In the genomic region with DNA sequence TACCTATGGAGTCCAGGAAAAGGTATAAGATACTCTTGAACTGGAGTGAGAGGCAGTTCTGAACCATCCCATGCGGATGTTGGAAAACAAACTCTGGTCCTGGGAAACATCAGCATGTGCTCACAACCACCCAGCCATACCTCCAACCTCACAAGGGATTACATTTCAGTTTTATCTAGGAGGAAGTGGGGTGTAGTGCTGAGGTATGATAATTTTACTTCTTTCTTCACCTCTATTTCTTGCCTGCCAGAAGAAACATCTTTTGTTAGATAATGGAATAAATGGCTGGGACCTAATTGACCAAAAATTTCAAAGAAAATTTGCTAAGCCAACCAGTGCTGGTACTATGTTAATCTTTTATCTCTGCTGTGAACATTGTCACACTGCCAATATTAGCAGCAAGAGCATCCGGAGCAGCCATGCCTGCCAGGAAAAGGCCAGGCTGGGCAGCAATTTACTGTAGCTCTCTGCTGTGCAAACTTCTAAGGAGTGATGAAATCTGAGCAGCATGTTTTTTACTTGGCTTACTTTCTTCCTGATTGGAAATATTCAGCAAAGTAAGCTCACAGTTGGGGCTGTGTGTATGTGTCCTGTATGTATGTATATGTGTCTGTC, we compare ENCODE assay signal across 13 mouse cellular contexts. TPM values are rescaled to one million over a fixed set of nuclear protein-coding genes. Genes with fewer than 3 reads are reported as not detected.
A peak's percentile ranks its signal among the peaks of the same experiment; 100 is the strongest.
DNase-seq lines count a peak whose midpoint lies in the region; ATAC-seq and TF ChIP-seq lines count a peak whose summit lies in the region.
"Had no signal": no experiment of that assay in that cellular context is flagged by ENCODE, and none has a peak within 500 bp of the region (broad histone marks: within the 10 kb centered on the region; RNA-seq: fewer than 3 reads in every experiment).

No protein-coding gene starts in this region.

- TF ChIP-seq EP300 in MEL (IDR thresholded peaks at IDR 0.05; ENCODE audit: low read depth in 1 of 2, low read length in 2 of 2), result peak; percentile 85 to 90

- ATAC-seq in heart, embryonic 14.5 days (ENCODE audit: insufficient number of reproducible peaks, insufficient read depth, low FRiP score, low read depth), result peak; percentile 59
- ATAC-seq: midbrain, embryonic 16.5 days had no signal

- intact Hi-C loops in heart, postnatal 14 days (cut with DNase I), result no loop called here

- H3K4me3 ChIP-seq in heart, embryonic 14.5 days (ENCODE audit: control insufficient read depth in 1 of 2, insufficient read depth in 1 of 2, low read depth in 1 of 2, low read length in 2 of 2), result no peak overlapping the region
- H3K4me3 ChIP-seq in C2C12 (ENCODE audit: insufficient read depth, poor library complexity, severe bottlenecking) (no peak overlapping the region), MEL (ENCODE audit: control insufficient read depth in 1 of 2, insufficient read depth in 1 of 2, low read depth in 2 of 2, low read length in 2 of 2) (no peak overlapping the region)
- H3K4me3 ChIP-seq: limb, embryonic 10.5 days; stomach, embryonic 15.5 days had no signal

- H3K79me2 ChIP-seq in C2C12 (ENCODE audit: control insufficient read depth, insufficient read depth) (no peaks in the 10 kb centered on the region), MEL (ENCODE audit: control insufficient read depth, insufficient read depth, low read length, poor library complexity) (no peaks in the 10 kb centered on the region)

- no peak overlapping the region for H3K9ac ChIP-seq in heart, embryonic 14.5 days (ENCODE audit: low read length)
- no peak overlapping the region for H3K9ac ChIP-seq in MEL (ENCODE audit: control insufficient read depth, low read depth, low read length, poor library complexity, severe bottlenecking)
- H3K9ac ChIP-seq: stomach, embryonic 15.5 days had no signal

- no peaks in the 10 kb centered on the region for H3K79me3 ChIP-seq in C2C12 (ENCODE audit: low read depth)

- TF ChIP-seq RAD21 in MEL (IDR thresholded peaks at IDR 0.05; ENCODE audit: low read depth, low read length), result no peak

- no peak for TF ChIP-seq POLR2A in MEL (IDR thresholded peaks at IDR 0.05; ENCODE audit: control insufficient read depth in 1 of 2, insufficient read depth in 1 of 2, low read depth in 1 of 2, low read length in 2 of 2, poor library complexity in 1 of 2)

- no peak for DNase-seq in heart, postnatal 14 days
- DNase-seq in MEL (ENCODE audit: low read depth, low spot score), result peak; percentile 71
- peak; percentile 72 for DNase-seq in kidney, adult 9 months
- DNase-seq in right cerebral cortex, postnatal 25 days, result no peak
- DNase-seq in thymus, postnatal 25 days, result no peak
- no peak for DNase-seq in embryo, embryonic 9.5 days (ENCODE audit: extremely low spot score)
- DNase-seq: retina, postnatal 1 day had no signal

- peaks cover 0 to 15% of the 10 kb centered on the region in 2 experiments; a peak in 2 of 4 replicates for H3K4me1 ChIP-seq in heart, embryonic 14.5 days (ENCODE audit: control insufficient read depth in 2 of 2, insufficient read depth in 2 of 2, low read length in 2 of 2)
- peaks cover 12 to 25% of the 10 kb centered on the region in 2 experiments for H3K4me1 ChIP-seq in MEL (ENCODE audit: control insufficient read depth in 1 of 2, insufficient read depth in 2 of 2, low read length in 2 of 2)
- H3K4me1 ChIP-seq: limb, embryonic 10.5 days; stomach, embryonic 15.5 days had no signal

- no peaks in the 10 kb centered on the region for H3K27me3 ChIP-seq in heart, embryonic 14.5 days (ENCODE audit: control insufficient read depth, insufficient read depth, low read length)
- H3K27me3 ChIP-seq in C2C12 (ENCODE audit: control insufficient read depth, insufficient read depth, insufficient read length), result no peaks in the 10 kb centered on the region
- H3K27me3 ChIP-seq in MEL (ENCODE audit: control insufficient read depth in 1 of 2, insufficient read depth in 2 of 2, low read length in 2 of 2), result peaks cover 3 to 5% of the 10 kb centered on the region in 2 experiments; a peak in 3 of 4 replicates
- H3K27me3 ChIP-seq: stomach, embryonic 15.5 days had no signal

- H3K27ac ChIP-seq in heart, embryonic 14.5 days (replicated peaks in 1 of 2; ENCODE audit: control insufficient read depth in 1 of 2, insufficient read depth in 1 of 2, low read depth in 2 of 2, low read length in 2 of 2), result no peak overlapping the region; a peak in 1 of 4 replicates
- H3K27ac ChIP-seq in MEL (ENCODE audit: control insufficient read depth, low read depth, low read length), result no peak overlapping the region; the same call in 1 of the 2 replicates
- H3K27ac ChIP-seq: limb, embryonic 10.5 days; stomach, embryonic 15.5 days had no signal

- H3K9me3 ChIP-seq in heart, embryonic 14.5 days (ENCODE audit: control insufficient read depth, low read length), result no peaks in the 10 kb centered on the region
- no peaks in the 10 kb centered on the region for H3K9me3 ChIP-seq in MEL (replicated peaks; ENCODE audit: insufficient read depth, low read length)
- H3K9me3 ChIP-seq: limb, embryonic 10.5 days; stomach, embryonic 15.5 days had no signal

- no peak for TF ChIP-seq CTCF in C2C12 (IDR thresholded peaks at IDR 0.05; ENCODE audit: control insufficient read depth, insufficient read depth, insufficient read length)
- no peak for TF ChIP-seq CTCF in MEL (IDR thresholded peaks at IDR 0.05 in 2 of 3, conservative IDR thresholded peaks at IDR 0.05 in 1 of 3; ENCODE audit: control insufficient read depth in 1 of 3, insufficient read depth in 1 of 3, low read depth in 2 of 3, low read length in 3 of 3, poor library complexity in 1 of 3, severe bottlenecking in 1 of 3)

- WGBS in heart, embryonic 14.5 days, result 24% methylated on average over 2 of the region's 2 CpGs

- no peak overlapping the region for H3ac ChIP-seq in C2C12 (ENCODE audit: control insufficient read depth, insufficient read length, low read depth)

- H3K4me2 ChIP-seq in heart, embryonic 14.5 days (ENCODE audit: low read length), result no peak overlapping the region
- H3K4me2 ChIP-seq: stomach, embryonic 15.5 days had no signal

- no peaks in the 10 kb centered on the region for H3K36me3 ChIP-seq in heart, embryonic 14.5 days (ENCODE audit: control insufficient read depth, insufficient read depth, low read length)
- H3K36me3 ChIP-seq in C2C12 (ENCODE audit: control insufficient read depth, insufficient read depth), result no peaks in the 10 kb centered on the region
- H3K36me3 ChIP-seq in MEL (ENCODE audit: control insufficient read depth in 1 of 2, insufficient read depth in 2 of 2, low read length in 2 of 2), result peaks cover 0 to 28% of the 10 kb centered on the region in 2 experiments; a peak in 2 of 4 replicates
- H3K36me3 ChIP-seq: limb, embryonic 10.5 days; stomach, embryonic 15.5 days had no signal

TF ChIP-seq in C2C12, 6 proteins besides CTCF, POLR2A, EP300 and RAD21:
- peak; percentile 49 for TF ChIP-seq CEBPB (IDR thresholded peaks at IDR 0.05; ENCODE audit: low read depth)
- no peak for TF ChIP-seq USF1 (IDR thresholded peaks at IDR 0.05; ENCODE audit: low read depth)

TF ChIP-seq in MEL, 35 proteins besides CTCF, POLR2A, EP300 and RAD21 (continues in another document):
- TF ChIP-seq ZMIZ1 (IDR thresholded peaks at IDR 0.05; ENCODE audit: low read depth, low read length), result no peak
- TF ChIP-seq USF2 (IDR thresholded peaks at IDR 0.05; ENCODE audit: borderline replicate concordance in 1 of 2, insufficient read depth in 1 of 2, low read depth in 1 of 2, low read length in 2 of 2), result no peak
- TF ChIP-seq POLR2AphosphoS2 (IDR thresholded peaks at IDR 0.05; ENCODE audit: low read length), result no peak
- TF ChIP-seq RCOR1 (IDR thresholded peaks at IDR 0.05; ENCODE audit: low read depth, low read length), result peak; percentile 88
- TF ChIP-seq MXI1 (IDR thresholded peaks at IDR 0.05; ENCODE audit: low read depth, low read length), result 0 out of 2 replicates have a peak, but pooled peaks have one; percentile 39
- no peak for TF ChIP-seq USF1 (IDR thresholded peaks at IDR 0.05; ENCODE audit: low read depth, low read length)
- TF ChIP-seq NRF1 (IDR thresholded peaks at IDR 0.05; ENCODE audit: insufficient read depth, low read depth, low read length, poor library complexity, severe bottlenecking), result no peak
- TF ChIP-seq SIN3A (IDR thresholded peaks at IDR 0.05; ENCODE audit: low read length), result peak; percentile 29; the same call in 1 of the 2 replicates
- TF ChIP-seq ZNF384 (IDR thresholded peaks at IDR 0.05; ENCODE audit: low read depth, low read length), result no peak
- no peak for TF ChIP-seq MAZ (IDR thresholded peaks at IDR 0.05; ENCODE audit: low read depth, low read length)
- peak; percentile 50; the same call in 1 of the 2 replicates for TF ChIP-seq MAX (IDR thresholded peaks at IDR 0.05; ENCODE audit: low read length)
- peak; percentile 64; the same call in 1 of the 2 replicates for TF ChIP-seq MAFK (IDR thresholded peaks at IDR 0.05; ENCODE audit: borderline replicate concordance, low read depth, low read length)
- peak; percentile 57 for TF ChIP-seq TAL1 (IDR thresholded peaks at IDR 0.05; ENCODE audit: low read length)
- TF ChIP-seq POLR2AphosphoS5 (IDR thresholded peaks at IDR 0.05; ENCODE audit: borderline replicate concordance, low read depth, low read length), result no peak
- TF ChIP-seq CHD1 (IDR thresholded peaks at IDR 0.05; ENCODE audit: low read depth, low read length), result no peak
- no peak for TF ChIP-seq HCFC1 (IDR thresholded peaks at IDR 0.05; ENCODE audit: low read depth, low read length)
- no peak for TF ChIP-seq MEF2A (IDR thresholded peaks at IDR 0.05; ENCODE audit: extremely low read depth, insufficient replicate concordance, low read depth, low read length, poor library complexity, severe bottlenecking)

RNA-seq across cellular contexts. Expression of gene Cxcl1, which starts 6.3 kb away (rescaled TPM):
- polyA plus RNA-seq in heart, embryonic 14.5 days (2014; fragmentation: Nextera tagmentation; extraction: Ambion mirVana), result 0.42 and 0.66 TPM in 2 replicates
- under 1 TPM; 0.36 to 0.61 TPM for total RNA-seq in heart, postnatal 14 days (2021)
- polyA plus RNA-seq in C2C12 (2012; fragmentation: generic; extraction: Trizol) (0.66 TPM), MEL (2012; ENCODE audit: insufficient read depth in 1 of 2, insufficient read length in 2 of 2, low read depth in 1 of 2, low replicate concordance in 2 of 2, missing spikeins in 1 of 2) (not detected)
- total RNA-seq in MEL (2012; rRNA removed), result not detected in 2 replicates
- polyA plus RNA-seq: midbrain, embryonic 16.5 days had no signal

RNA-seq across cellular contexts. Expression of gene Cxcl2, which starts 18.9 kb away (rescaled TPM):
- 0.20 TPM in 1 of 2 replicates, not detected in the other for polyA plus RNA-seq in heart, embryonic 14.5 days (2014; fragmentation: Nextera tagmentation; extraction: Ambion mirVana)
- total RNA-seq in heart, postnatal 14 days (2021), result not detected
- polyA plus RNA-seq in C2C12 (2012; fragmentation: generic; extraction: Trizol) (not detected), MEL (2012; ENCODE audit: insufficient read depth in 1 of 2, insufficient read length in 2 of 2, low read depth in 1 of 2, low replicate concordance in 2 of 2, missing spikeins in 1 of 2) (not detected)
- not detected in 2 replicates for total RNA-seq in MEL (2012; rRNA removed)
- polyA plus RNA-seq: cerebellum, adult 2 months; limb, embryonic 10.5 days; stomach, embryonic 15.5 days had no signal

RNA-seq across cellular contexts. Expression of gene Mthfd2l, which starts 46.2 kb away (rescaled TPM):
- polyA plus RNA-seq in heart, embryonic 14.5 days (2014; fragmentation: Nextera tagmentation; extraction: Ambion mirVana), result 34.6 and 35.5 TPM in 2 replicates
- total RNA-seq in heart, postnatal 14 days (2021), result 10 to 100 TPM; 12.1 to 12.2 TPM
- polyA plus RNA-seq in C2C12 (2012; fragmentation: generic; extraction: Trizol), result 10.2 TPM
- not detected in 2 replicates for total RNA-seq in MEL (2012; rRNA removed)
- not detected for polyA plus RNA-seq in MEL (2012; ENCODE audit: insufficient read depth in 1 of 2, insufficient read length in 2 of 2, low read depth in 1 of 2, low replicate concordance in 2 of 2, missing spikeins in 1 of 2)

Comparison
In these comparisons a context has a peak if more than half of its experiments do, and no peak if none do; other contexts are left out.
1. DNase-seq: peak in MEL (single experiment) and kidney, adult 9 months (single experiment); none in heart, postnatal 14 days (0 of 2), right cerebral cortex, postnatal 25 days (single experiment), thymus, postnatal 25 days (single experiment) and embryo, embryonic 9.5 days (single experiment).
2. RNA of gene Mthfd2l, which starts 46.2 kb away (polyA plus RNA-seq): 34.6 to 35.5 TPM in heart, embryonic 14.5 days and 10.2 TPM in C2C12 (single experiment); not detected in MEL; every median in the first group is over 10 times any median in the second.